Mouse (Mus musculus) intestine, postnatal 0 days (tissue): ENCODE results near the gene Cdkl1. TPM values are rescaled to one million over a fixed set of nuclear protein-coding genes. Genes with fewer than 3 reads are reported as not detected.

Source experiments
- ATAC-seq: fragments of 200-750 bp; cut with Nextera tagmentation; 2 replicates; pipeline ENCODE4 v1.8.0; 2017; ENCODE audit warnings: mild to moderate bottlenecking, moderate TSS enrichment, moderate library complexity
- H3K27ac ChIP-seq: fragments of 300-500 bp; sonication (generic); 2 replicates; pipeline ENCODE4 v1.5.1; 2014; ENCODE audit warnings: mild to moderate bottlenecking, low read depth, low read length, moderate library complexity
- H3K27me3 ChIP-seq: fragments of 300-500 bp; sonication (generic); replicated peaks from 2 replicates; pipeline ENCODE4 v1.6.1; 2014; ENCODE audit warnings: low read length, mixed read lengths; ENCODE audit not compliant: control insufficient read depth, insufficient read depth
- H3K36me3 ChIP-seq: fragments of 300-500 bp; sonication (generic); 2 replicates; pipeline ENCODE4 v1.6.1; 2014; ENCODE audit warnings: mild to moderate bottlenecking, moderate library complexity; ENCODE audit not compliant: control insufficient read depth, insufficient read depth
- H3K4me1 ChIP-seq: fragments of 300-500 bp; sonication (generic); replicated peaks from 2 replicates; pipeline ENCODE4 v1.6.1; 2014; ENCODE audit warnings: antibody characterized with exemption, low read length, mixed read lengths; ENCODE audit not compliant: control insufficient read depth, insufficient read depth
- H3K4me2 ChIP-seq: fragments of 300-500 bp; sonication (generic); replicated peaks from 2 replicates; pipeline ENCODE4 v1.6.1; 2014; ENCODE audit warnings: low read depth, mild to moderate bottlenecking, moderate library complexity
- H3K4me3 ChIP-seq: fragments of 300-500 bp; sonication (generic); 2 replicates; pipeline ENCODE4 v1.5.1; 2014; ENCODE audit warnings: low read depth, low read length
- H3K9ac ChIP-seq: fragments of 300-500 bp; sonication (generic); 2 replicates; pipeline ENCODE4 v1.6.1; 2014; ENCODE audit warnings: mild to moderate bottlenecking, low read depth, low read length
- H3K9me3 ChIP-seq: fragments of 300-500 bp; sonication (generic); 2 replicates; pipeline ENCODE4 v1.6.1; 2016; ENCODE audit warnings: mixed run types; ENCODE audit not compliant: control insufficient read depth
- CTCF ChIP-seq: sonication (generic); IDR thresholded peaks from 2 replicates; pipeline ENCODE4 v1.5.1; 2016; ENCODE audit warnings: low read depth, mild to moderate bottlenecking, control low read depth, antibody characterized with exemption, moderate library complexity
- WGBS: fragments of 180-500 bp; shearing (Covaris S2); extraction: QIAGEN DNeasy Blood & Tissue Kit; methylation state at CpG from one replicate; pipeline ENCODE4 v1.1.7; 2014; 5-methylcytosine and 5-hydroxymethylcytosine counted together
- microRNA counts: library from miRNA; unstranded; fragments of <30 nt; microRNA quantifications from one replicate; lab custom pipeline; 2016
- microRNA-seq: library from miRNA; unstranded; fragments of <30 nt; microRNA quantifications from one replicate; pipeline ENCODE4, GENCODE M21; 2016
- polyA plus RNA-seq: library from polyadenylated mRNA; unstranded; fragments of >200 nt; fragmentation: Nextera tagmentation; extraction: Ambion mirVana; gene quantifications from 2 replicates; pipeline ENCODE4 v1.2.1, GENCODE M21; 2015

Gene Cdkl1
- polyA plus RNA-seq, 1 experiment from 2014 or later, result 1.5 TPM

DNA sequence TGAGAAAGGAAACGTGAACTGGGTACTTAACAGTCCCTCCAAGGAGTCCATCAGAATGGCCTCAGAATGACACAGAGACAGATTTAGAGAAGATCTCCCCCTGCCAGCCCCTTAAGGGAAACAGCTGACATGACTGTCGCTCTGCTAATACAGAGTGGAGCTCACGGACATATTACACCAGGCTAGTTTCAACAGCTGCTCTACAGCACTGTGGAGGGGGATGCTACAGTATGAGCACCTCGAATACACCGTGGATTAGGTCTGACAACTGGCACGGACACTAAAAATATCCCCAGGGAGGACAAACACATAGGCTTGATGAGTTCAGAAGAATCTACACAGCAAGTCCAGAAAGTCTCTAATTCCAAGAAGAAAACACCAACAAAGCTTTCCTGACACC, 92.7 kb downstream of the Cdkl1 start:
- ATAC-seq, result no peak
- no peaks in the 10 kb centered on the region for H3K27me3 ChIP-seq
- H3K9me3 ChIP-seq, result no peaks in the 10 kb centered on the region
- no peak overlapping the region for H3K9ac ChIP-seq
- no peak overlapping the region for H3K4me2 ChIP-seq
- H3K4me1 ChIP-seq, result no peaks in the 10 kb centered on the region
- WGBS, result 88% methylated on average over 6 of the region's 6 CpGs
- H3K36me3 ChIP-seq, result peaks cover 13% of the 10 kb centered on the region; the same call in 1 of the 2 replicates
- H3K4me3 ChIP-seq, result no peak overlapping the region
- no peak overlapping the region for H3K27ac ChIP-seq
- no peak for TF ChIP-seq CTCF

MicroRNAs encoded within 50 kb of the gene (microRNA counts, 519-probe panel; counts per million panel counts)
- not detected for microRNA mmu-miR-681 (lab: Ali Mortazavi, UCI)

Small RNAs within 50 kb of the gene (microRNA-seq; reads per million reads assigned to microRNA genes)
- gene Mir681, result not detected

Other genes with a start within 250 kb of the Cdkl1 start
- 17.5 and 19.4 TPM in 2 replicates for gene Vcpkmt, start 208.2 kb downstream of the Cdkl1 start, polyA plus RNA-seq
- 9.4 and 10.1 TPM in 2 replicates for gene Sos2, start 109.4 kb downstream of the Cdkl1 start, polyA plus RNA-seq
- 13.8 and 14.3 TPM in 2 replicates for gene L2hgdh, start 66.4 kb downstream of the Cdkl1 start, polyA plus RNA-seq
- 26.1 and 31.6 TPM in 2 replicates for gene Atp5s, start 66.3 kb downstream of the Cdkl1 start, polyA plus RNA-seq
- gene Atl1, start 101.3 kb upstream of the Cdkl1 start, polyA plus RNA-seq, result 5.0 and 5.6 TPM in 2 replicates
- 9.9 and 10.2 TPM in 2 replicates for gene Map4k5, start 101.9 kb upstream of the Cdkl1 start, polyA plus RNA-seq
- 3.7 and 3.8 TPM in 2 replicates for gene Sav1, start 195.7 kb upstream of the Cdkl1 start, polyA plus RNA-seq